Mouse (Mus musculus): ENCODE measurements around the gene Stip1.
"Not testable (repeated sequence)": the region's sequence is repeated elsewhere in the genome, so short reads cannot be mapped to it uniquely, and the experiment has no call there.

Stip1 gene

GRCm38 (mm10) chr19:7039841-7040636, at the start of gene Stip1:
TSS of gene Stip1 (minus strand) at chr19:7039967.
- DNase-seq (ENCODE audit: low read depth), result peak; percentile 100

GRCm38 (mm10) chr19:7089050-7089449, 49.3 kb upstream of the Stip1 start:
- DNase-seq (ENCODE audit: low read depth), result no peak

GRCm38 (mm10) chr19:7088558-7088957, 48.8 kb upstream of the Stip1 start:
- DNase-seq (ENCODE audit: low read depth), result no peak

- DNase-seq (ENCODE audit: low read depth), result no peak
Measured at GRCm38 (mm10) chr19:7084734-7085133, 45.0 kb upstream of the Stip1 start.

GRCm38 (mm10) chr19:7083035-7083794, 43.4 kb upstream of the Stip1 start:
- DNase-seq (ENCODE audit: low read depth), result no peak

GRCm38 (mm10) chr19:7081516-7082266, 41.9 kb upstream of the Stip1 start:
- DNase-seq (ENCODE audit: low read depth), result no peak

- no peak for DNase-seq (ENCODE audit: low read depth)
Measured at GRCm38 (mm10) chr19:7078271-7078670, 38.5 kb upstream of the Stip1 start.

- DNase-seq (ENCODE audit: low read depth), result no peak
Measured at GRCm38 (mm10) chr19:7077666-7078065, 37.9 kb upstream of the Stip1 start.

GRCm38 (mm10) chr19:7075336-7075735, 35.6 kb upstream of the Stip1 start:
- not testable (repeated sequence) for DNase-seq (ENCODE audit: low read depth)

GRCm38 (mm10) chr19:7073997-7074781, 34.4 kb upstream of the Stip1 start:
- DNase-seq (ENCODE audit: low read depth), result no peak

GRCm38 (mm10) chr19:7072221-7072620, 32.5 kb upstream of the Stip1 start:
- no peak for DNase-seq (ENCODE audit: low read depth)

- DNase-seq (ENCODE audit: low read depth), result no peak
Measured at GRCm38 (mm10) chr19:7070775-7071174, 31.0 kb upstream of the Stip1 start.

GRCm38 (mm10) chr19:7069781-7070763, 30.3 kb upstream of the Stip1 start:
- DNase-seq (ENCODE audit: low read depth), result no peak

GRCm38 (mm10) chr19:7068661-7069531, 29.1 kb upstream of the Stip1 start:
- no peak for DNase-seq (ENCODE audit: low read depth)

- DNase-seq (ENCODE audit: low read depth), result peak; percentile 61
Measured at GRCm38 (mm10) chr19:7068136-7068535, 28.4 kb upstream of the Stip1 start.

- peak; percentile 47 for DNase-seq (ENCODE audit: low read depth)
Measured at GRCm38 (mm10) chr19:7067344-7068050, 27.7 kb upstream of the Stip1 start.

- DNase-seq (ENCODE audit: low read depth), result no peak
Measured at GRCm38 (mm10) chr19:7066828-7067342, 27.1 kb upstream of the Stip1 start.

GRCm38 (mm10) chr19:7066034-7066827, 26.5 kb upstream of the Stip1 start:
- no peak for DNase-seq (ENCODE audit: low read depth)

All from c-Kit-positive CD71-positive TER-119-negative erythroid progenitor cells, embryonic 14.5 days (primary cell).